Mouse (Mus musculus) testis, adult 2 months (tissue): ENCODE data around the gene Tnfrsf13b.

Source experiments
- CTCF ChIP-seq: fragments of 200-500 bp; IDR thresholded peaks from 2 replicates; pipeline ENCODE4 v1.5.1; 2012; ENCODE audit warnings: low read depth, mild to moderate bottlenecking, inconsistent platforms, low read length, moderate library complexity; ENCODE audit not compliant: control insufficient read depth, insufficient read depth, insufficient replicate concordance
- POLR2A ChIP-seq: fragments of 200-500 bp; IDR thresholded peaks from 2 replicates; pipeline ENCODE4 v1.6.1; 2012; ENCODE audit warnings: low read depth, mild to moderate bottlenecking, inconsistent platforms, low read length, moderate library complexity; ENCODE audit not compliant: control insufficient read depth

DNA sequence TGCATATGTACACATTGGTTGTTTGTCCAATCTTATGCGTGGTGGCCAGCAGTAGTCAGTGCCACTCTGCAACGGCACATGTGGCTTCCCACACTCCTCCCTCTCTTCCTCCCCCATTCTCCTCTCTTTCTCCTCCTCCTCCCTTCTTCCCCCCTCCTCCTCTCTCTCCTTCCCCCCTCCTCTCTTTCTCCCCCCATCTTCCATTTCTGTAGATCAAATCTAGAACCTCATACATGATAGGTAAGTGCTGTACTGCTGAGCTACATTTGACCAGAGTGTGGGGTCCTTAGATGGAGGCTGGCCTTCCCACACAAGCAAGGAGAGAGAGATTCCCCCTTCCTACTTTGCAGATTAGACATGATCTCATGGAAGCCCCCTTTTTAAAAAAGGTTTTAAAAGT is 66.2 kb downstream of the Tnfrsf13b start:
- TF ChIP-seq CTCF (no peak), POLR2A (no peak)
